Mouse (Mus musculus) G1E (cell line): ENCODE measurements around the gene Kcna5.

Experiments used
- CTCF ChIP-seq: IDR thresholded peaks from 2 replicates; pipeline ENCODE4 v1.5.1; 2012; ENCODE audit warnings: low read depth, low read length, inconsistent platforms, mixed read lengths
- GATA1 ChIP-seq: IDR thresholded peaks from 2 replicates; pipeline ENCODE4 v1.6.1; 2012; ENCODE audit warnings: borderline replicate concordance, low read length, inconsistent platforms, mixed read lengths

DNA sequence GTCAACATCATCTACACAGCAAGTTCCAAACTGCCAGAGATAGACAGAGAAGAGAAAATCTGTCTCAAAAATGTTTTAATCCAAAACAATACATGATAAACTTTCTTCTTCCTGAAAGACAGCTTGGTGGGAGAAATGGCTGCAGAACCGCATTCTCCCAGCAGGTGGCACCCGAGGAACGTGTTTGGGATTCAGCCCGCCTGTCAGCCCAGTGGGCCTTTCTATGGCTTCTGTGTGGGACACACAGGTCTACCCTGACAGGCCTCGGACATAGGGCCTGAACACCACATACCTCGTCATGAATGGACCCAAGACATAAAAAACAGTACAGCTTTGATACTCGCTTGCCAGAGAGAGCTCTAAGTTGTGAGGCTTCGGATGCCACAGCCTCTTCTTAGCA is 35.1 kb downstream of the Kcna5 start:
- no peak for TF ChIP-seq CTCF
- no peak for TF ChIP-seq GATA1
